Mouse (Mus musculus) cerebellum, adult 9-11 months (tissue): ENCODE data around the gene Tgtp2.
"Not testable (repeated sequence)": the region's sequence is repeated elsewhere in the genome, so short reads cannot be mapped to it uniquely, and the experiment has no call there.

Experiments
- DNase-seq: peaks from one replicate; pipeline ENCODE4 v3.0.0; 2022

The Tgtp2 gene

GRCm38 (mm10) chr11:49084385-49084784 is 20.4 kb upstream of the Tgtp2 start:
- no peak for DNase-seq

- no peak for DNase-seq
Measured at GRCm38 (mm10) chr11:49083808-49084207, 19.8 kb upstream of the Tgtp2 start.

- DNase-seq, result no peak
Measured at GRCm38 (mm10) chr11:49083146-49083545, 19.1 kb upstream of the Tgtp2 start.

- no peak for DNase-seq
Measured at GRCm38 (mm10) chr11:49081886-49082285, 17.9 kb upstream of the Tgtp2 start.

- DNase-seq, result no peak
Measured at GRCm38 (mm10) chr11:49081356-49081755, 17.4 kb upstream of the Tgtp2 start.

GRCm38 (mm10) chr11:49080636-49081035 is 16.6 kb upstream of the Tgtp2 start:
- no peak for DNase-seq

- no peak for DNase-seq
Measured at GRCm38 (mm10) chr11:49078719-49079118, 14.7 kb upstream of the Tgtp2 start.

GRCm38 (mm10) chr11:49077012-49077411 is 13.0 kb upstream of the Tgtp2 start:
- no peak for DNase-seq

- not testable (repeated sequence) for DNase-seq
Measured at GRCm38 (mm10) chr11:49076001-49076757, 12.2 kb upstream of the Tgtp2 start, which contains the start of gene Ifi47. Ifi47 (plus strand) TSS chr11:49076587.

- no peak for DNase-seq
Measured at GRCm38 (mm10) chr11:49068358-49068757, 4.4 kb upstream of the Tgtp2 start.

- DNase-seq, result not testable (repeated sequence)
Measured at GRCm38 (mm10) chr11:49061865-49062264, 2.1 kb downstream of the Tgtp2 start.

- DNase-seq, result not testable (repeated sequence)
Measured at GRCm38 (mm10) chr11:49060061-49060460, 3.9 kb downstream of the Tgtp2 start.

- DNase-seq, result not testable (repeated sequence)
Measured at GRCm38 (mm10) chr11:49051894-49052293, 12.1 kb downstream of the Tgtp2 start.

GRCm38 (mm10) chr11:49051093-49051891 is 12.7 kb downstream of the Tgtp2 start, which contains the start of gene 9930111J21Rik2:
9930111J21Rik2 (minus strand) TSS chr11:49051242.
- not testable (repeated sequence) for DNase-seq

GRCm38 (mm10) chr11:49050064-49050463 is 13.9 kb downstream of the Tgtp2 start:
- DNase-seq, result not testable (repeated sequence)

- not testable (repeated sequence) for DNase-seq
Measured at GRCm38 (mm10) chr11:49012074-49012473, 51.9 kb downstream of the Tgtp2 start.
